Mouse (Mus musculus) gastrocnemius, postnatal 4 days (tissue): ENCODE results near the gene Hspa1a. TPM values are rescaled to one million over a fixed set of nuclear protein-coding genes. Genes with fewer than 3 reads are reported as not detected.
A peak's percentile ranks its signal among the peaks of the same experiment; 100 is the strongest.
"Not testable (repeated sequence)": the region's sequence is repeated elsewhere in the genome, so short reads cannot be mapped to it uniquely, and the experiment has no call there.

Experiments used
- DNase-seq, 2 experiments: peaks; one replicate each; pipeline ENCODE4 v3.0.0; 2021 to 2022; ENCODE audit warnings: low spot score in 2 of 2, mixed read lengths in 2 of 2
- total RNA-seq, 2 experiments: library from RNA; stranded (reverse); gene quantifications; 2 replicates each; pipeline ENCODE4 v1.2.3; 2021

Gene Hspa1a
- total RNA-seq, 2 experiments from 2014 or later, result 3.2 to 4.4 TPM

- no peak for DNase-seq
Observed at GRCm38 (mm10) chr17:34949553-34949969, 22.4 kb downstream of the Hspa1a start.

- DNase-seq, result not testable (repeated sequence)
Observed at GRCm38 (mm10) chr17:34948721-34949552, 23.0 kb downstream of the Hspa1a start.

DNA sequence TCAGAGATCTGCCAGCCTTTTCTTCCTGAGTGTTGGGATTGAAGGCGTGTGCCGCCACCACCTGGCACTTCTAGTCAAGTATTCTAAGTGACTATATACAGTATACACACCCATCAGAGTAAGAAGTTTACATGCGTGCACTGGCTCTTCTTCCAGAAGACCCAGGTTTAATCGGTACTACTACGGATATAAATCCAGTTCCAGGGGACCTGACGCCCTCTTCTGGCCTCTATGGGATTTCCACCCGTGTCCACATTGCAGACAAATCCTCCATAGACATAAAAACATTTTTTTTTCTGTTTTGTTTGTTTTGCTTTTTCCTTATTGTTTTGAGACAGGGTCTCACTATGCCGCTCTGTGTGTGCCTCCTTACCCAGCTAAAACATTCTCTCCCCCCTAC lies 24.4 kb downstream of the Hspa1a start:
- no peak for DNase-seq

DNA sequence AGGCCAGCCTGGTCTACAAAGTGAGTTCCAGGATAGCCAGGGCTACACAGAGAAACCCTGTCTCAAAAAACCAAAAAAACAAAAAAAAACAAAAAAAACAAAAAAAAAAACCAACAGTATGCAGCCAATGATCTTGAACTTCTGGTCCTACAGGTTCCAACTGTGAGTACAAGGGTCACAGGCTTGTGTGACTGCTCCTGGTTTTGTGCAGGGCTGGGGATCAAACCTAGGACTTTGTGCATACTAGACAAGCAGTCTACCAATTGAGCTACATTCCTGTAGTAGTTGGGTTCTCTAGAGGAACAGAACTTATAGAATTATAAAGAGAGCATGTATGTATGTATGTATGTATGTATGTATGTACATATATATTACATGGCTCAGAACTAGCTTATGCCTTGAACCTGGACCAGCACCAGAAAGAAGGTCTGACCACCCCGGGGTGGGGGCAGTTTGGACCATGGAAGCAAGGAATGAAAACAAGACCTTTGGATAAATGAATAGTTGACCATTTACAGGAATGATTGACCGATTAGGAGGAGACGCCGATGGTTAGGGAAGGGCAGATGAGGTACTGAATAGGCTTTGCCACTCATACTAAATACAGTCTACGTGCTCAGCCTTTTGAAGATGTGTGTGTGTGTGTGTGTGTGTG lies 25.3 kb downstream of the Hspa1a start:
- DNase-seq, result no peak

- no peak for DNase-seq
Observed at GRCm38 (mm10) chr17:34944362-34944761, 27.6 kb downstream of the Hspa1a start.

DNA sequence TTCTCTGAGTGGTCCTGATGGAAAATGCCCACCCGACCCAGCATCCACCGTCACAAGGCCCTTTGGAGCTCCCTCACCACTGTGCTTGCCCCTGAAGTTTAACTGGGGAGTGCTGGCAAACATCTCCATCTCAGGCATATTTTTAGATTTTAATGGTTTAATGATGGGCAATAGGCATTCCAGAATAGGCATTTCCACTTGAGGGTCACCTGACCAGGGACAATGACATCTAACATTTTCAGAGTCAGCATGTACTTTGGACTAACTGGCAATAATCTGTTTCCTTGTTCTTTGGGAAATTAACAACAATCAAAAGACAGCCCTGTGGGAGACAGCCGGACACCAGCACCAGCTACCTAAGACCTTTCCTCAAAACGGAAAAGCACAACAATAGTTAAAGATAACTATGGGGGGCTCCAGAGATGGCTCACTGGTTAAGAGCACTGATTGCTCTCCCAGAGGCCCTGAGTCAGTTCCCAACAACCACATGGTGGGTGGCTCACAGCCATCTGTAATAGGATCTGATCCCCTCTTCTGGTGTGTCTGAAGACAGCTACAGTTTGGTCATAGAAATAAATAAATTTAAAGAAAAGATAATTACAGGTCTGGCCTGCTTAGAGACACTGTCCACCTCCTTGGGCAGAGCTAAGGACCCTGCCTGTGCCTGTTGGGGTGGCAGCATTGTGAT lies 28.7 kb downstream of the Hspa1a start:
- no peak for DNase-seq

GRCm38 (mm10) chr17:34941344-34942041 lies 30.5 kb downstream of the Hspa1a start:
- DNase-seq, result no peak

DNA sequence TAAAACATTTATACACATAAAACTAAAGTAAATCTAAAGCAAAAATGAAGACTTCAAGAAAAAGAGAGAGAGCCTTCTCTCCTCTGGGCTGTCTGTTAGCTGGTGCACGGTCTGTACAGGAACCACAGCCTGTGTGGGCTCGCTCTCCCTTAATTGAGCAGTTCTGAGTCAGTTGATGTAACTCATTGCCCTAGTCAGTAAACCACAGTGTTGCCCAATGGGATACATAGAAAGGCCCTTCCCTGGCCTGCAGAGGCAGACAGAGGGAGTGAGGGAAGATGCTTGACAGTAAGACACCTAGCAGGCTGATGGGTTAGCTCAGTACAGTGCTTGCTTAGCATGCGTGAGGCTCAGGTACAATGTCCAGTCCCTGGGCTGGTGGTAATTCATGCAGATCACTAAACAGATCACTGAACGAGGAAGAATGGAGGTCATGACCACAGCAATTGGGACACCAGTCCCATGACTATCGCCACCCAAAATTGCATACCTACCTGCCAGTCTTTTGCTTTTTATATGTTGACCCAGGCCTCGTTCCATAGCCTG lies 33.9 kb downstream of the Hspa1a start:
- DNase-seq, result no peak

DNA sequence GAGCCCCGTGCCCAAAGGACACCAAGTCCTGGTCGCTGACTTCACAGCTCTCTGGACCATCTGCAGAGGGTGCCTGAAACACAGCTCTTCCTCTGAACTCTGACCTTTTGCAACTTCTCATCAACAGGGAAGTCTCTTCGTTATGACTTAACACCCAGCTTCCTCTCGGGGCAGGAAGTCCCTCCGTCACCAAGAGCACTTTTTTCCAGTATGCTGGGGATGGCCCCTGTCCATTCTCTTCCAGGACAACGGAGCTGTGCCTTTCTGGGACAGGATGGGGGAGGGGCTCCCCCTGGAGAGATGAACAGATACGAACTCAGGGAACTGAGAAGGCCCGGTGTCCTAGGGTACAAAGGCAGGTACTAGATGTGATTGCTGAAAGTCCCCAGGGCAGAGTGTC lies 37.1 kb downstream of the Hspa1a start:
- no peak for DNase-seq

- DNase-seq, result no peak
Observed at GRCm38 (mm10) chr17:34934031-34934430, 37.9 kb downstream of the Hspa1a start.

DNA sequence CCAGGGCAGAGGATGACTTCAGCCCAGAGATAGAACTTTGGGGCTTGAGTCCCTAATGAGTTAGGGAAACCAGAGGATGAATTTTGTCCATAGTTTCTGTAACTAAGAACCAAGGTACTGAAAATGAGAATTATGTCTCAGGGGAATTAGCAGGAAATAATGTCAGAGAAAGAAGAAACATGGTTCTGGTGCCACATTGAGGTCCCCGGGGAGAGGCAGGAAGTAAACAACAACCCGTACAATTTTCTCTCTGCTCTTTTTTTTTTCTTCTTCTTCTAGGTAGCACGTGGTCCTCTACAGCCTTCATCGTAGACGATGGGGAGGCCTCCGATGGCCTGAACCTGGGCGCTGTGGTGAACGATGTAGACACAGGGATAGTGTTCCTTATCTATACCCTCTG lies 39.7 kb downstream of the Hspa1a start:
- DNase-seq, result no peak

DNA sequence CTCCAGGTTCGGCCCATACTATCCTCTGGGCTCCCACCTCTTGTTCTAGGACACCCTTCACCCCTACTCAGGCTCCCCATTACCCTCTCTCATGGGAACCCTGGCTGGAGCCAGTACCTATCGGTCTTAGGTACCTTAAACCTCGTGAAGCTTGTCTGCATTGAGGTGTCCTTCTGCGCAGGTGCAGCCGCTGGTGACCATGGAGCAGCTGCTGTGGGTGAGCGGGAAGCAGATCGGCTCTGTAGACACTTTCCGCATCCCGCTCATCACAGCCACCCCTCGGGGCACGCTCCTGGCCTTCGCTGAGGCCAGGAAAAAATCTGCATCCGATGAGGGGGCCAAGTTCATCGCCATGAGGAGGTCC lies 40.2 kb downstream of the Hspa1a start:
- no peak for DNase-seq

GRCm38 (mm10) chr17:34931061-34931734 lies 40.8 kb downstream of the Hspa1a start, which contains the start of gene Neu1:
Gene Neu1, plus strand, starts transcription at chr17:34931253.
- DNase-seq, result peak; percentile 95 to 99

- DNase-seq, result no peak
Observed at GRCm38 (mm10) chr17:34928841-34929240, 43.1 kb downstream of the Hspa1a start.

- DNase-seq, result no peak
Observed at GRCm38 (mm10) chr17:34927306-34928019, 44.5 kb downstream of the Hspa1a start.

DNA sequence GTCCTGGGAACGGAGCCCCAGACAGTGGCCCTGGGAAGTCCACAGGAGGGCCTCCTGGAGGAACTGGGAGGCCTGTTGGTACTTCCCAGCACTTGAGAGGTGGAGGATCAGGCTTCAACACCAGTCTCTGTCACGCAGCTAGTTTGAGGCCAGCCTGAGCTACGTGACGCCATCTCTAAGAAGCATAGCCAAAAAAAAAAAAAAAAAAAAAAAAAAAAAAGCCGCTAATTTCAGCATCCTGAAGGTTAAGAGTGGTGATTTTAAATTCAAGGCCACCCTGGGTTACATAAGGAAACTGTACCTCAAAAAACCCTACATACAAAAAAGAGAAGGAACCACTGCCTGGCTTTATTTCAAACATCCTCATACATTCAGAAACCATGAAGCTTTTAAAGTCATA lies 47.7 kb downstream of the Hspa1a start:
- DNase-seq, result no peak

DNA sequence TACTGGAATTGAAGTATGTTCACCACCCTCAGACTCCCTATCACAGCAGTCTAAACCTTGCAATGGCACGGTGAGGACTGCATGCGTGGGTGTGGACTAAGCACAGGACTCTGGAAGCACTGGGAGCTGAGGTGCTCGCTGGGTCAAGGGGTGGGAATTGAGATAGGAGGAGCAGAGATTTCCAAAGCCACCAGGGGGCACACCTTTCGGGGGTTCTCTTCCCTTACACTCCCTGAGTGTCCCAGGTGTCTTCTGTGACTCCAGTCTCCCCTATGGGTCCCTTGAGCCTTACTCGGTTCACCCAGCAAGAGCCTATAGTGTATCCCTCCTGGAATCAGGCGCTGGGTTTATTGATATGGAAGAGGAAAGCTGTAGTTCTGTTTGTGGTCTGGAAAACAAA lies 49.0 kb downstream of the Hspa1a start:
- DNase-seq, result no peak
